Mouse (Mus musculus) erythroblast, embryonic 14.5 days (primary cell): Measurements from ENCODE around the gene Shank1. TPM values are rescaled to one million over a fixed set of nuclear protein-coding genes. Genes with fewer than 3 reads are reported as not detected.
"Not testable (repeated sequence)": the region's sequence is repeated elsewhere in the genome, so short reads cannot be mapped to it uniquely, and the experiment has no call there.

Experiments
- H3K27me3 ChIP-seq: 2 replicates; pipeline ENCODE4 v1.6.1; 2012; ENCODE audit warnings: inconsistent platforms; ENCODE audit not compliant: control insufficient read depth
- H3K36me3 ChIP-seq: 2 replicates; pipeline ENCODE4 v1.6.1; 2012; ENCODE audit warnings: mild to moderate bottlenecking, inconsistent platforms; ENCODE audit not compliant: control insufficient read depth
- H3K4me1 ChIP-seq: 2 replicates; pipeline ENCODE4 v1.6.1; 2012; ENCODE audit warnings: inconsistent platforms; ENCODE audit not compliant: control insufficient read depth
- H3K4me3 ChIP-seq: replicated peaks from 2 replicates; pipeline ENCODE3; 2012; ENCODE audit warnings: moderate library complexity, mild to moderate bottlenecking, inconsistent platforms
- H3K9me3 ChIP-seq: 2 replicates; pipeline ENCODE4 v1.6.1; 2012; ENCODE audit warnings: low read length, inconsistent platforms, mixed read lengths; ENCODE audit not compliant: control insufficient read depth
- GATA1 ChIP-seq: IDR thresholded peaks from 2 replicates; pipeline ENCODE4 v1.6.1; 2012; ENCODE audit warnings: low read length, inconsistent platforms, mixed read lengths
- TAL1 ChIP-seq: IDR thresholded peaks from 3 replicates; pipeline ENCODE4 v1.6.1; 2012; ENCODE audit warnings: low read length, inconsistent platforms, mixed read lengths
- polyA plus RNA-seq: library from polyadenylated mRNA; stranded (reverse); fragments of >175 nt; gene quantifications from 2 replicates; pipeline ENCODE4 v1.2.3, GENCODE M21; 2012

The Shank1 gene
- polyA plus RNA-seq, 1 experiment = 0.01 TPM

- Histone ChIP-seq H3K4me3 (no peak overlapping the region), H3K9me3 (no peaks in the 10 kb centered on the region), H3K4me1 (no peaks in the 10 kb centered on the region), H3K36me3 (no peaks in the 10 kb centered on the region), H3K27me3 (peaks cover 6% of the 10 kb centered on the region)
- no peak for TF ChIP-seq GATA1
- no peak for TF ChIP-seq TAL1
Measured at GRCm38 (mm10) chr7:44274096-44274495, 36.0 kb upstream of the Shank1 start.

- Histone ChIP-seq H3K27me3 (peaks cover 6% of the 10 kb centered on the region), H3K36me3 (no peaks in the 10 kb centered on the region), H3K9me3 (no peaks in the 10 kb centered on the region), H3K4me1 (no peaks in the 10 kb centered on the region), H3K4me3 (no peak overlapping the region)
- no peak for TF ChIP-seq TAL1
- TF ChIP-seq GATA1 = no peak
Measured at GRCm38 (mm10) chr7:44275546-44275945, 34.5 kb upstream of the Shank1 start.

- H3K27me3 ChIP-seq = peaks cover 6% of the 10 kb centered on the region
- H3K9me3 ChIP-seq = no peaks in the 10 kb centered on the region
- no peak for TF ChIP-seq TAL1
- TF ChIP-seq GATA1 = no peak
- no peaks in the 10 kb centered on the region for H3K4me1 ChIP-seq
- no peak overlapping the region for H3K4me3 ChIP-seq
- H3K36me3 ChIP-seq = no peaks in the 10 kb centered on the region
Measured at GRCm38 (mm10) chr7:44276461-44277249, 33.4 kb upstream of the Shank1 start.

- Histone ChIP-seq H3K36me3 (no peaks in the 10 kb centered on the region), H3K27me3 (peaks cover 6% of the 10 kb centered on the region), H3K4me1 (no peaks in the 10 kb centered on the region), H3K4me3 (no peak overlapping the region), H3K9me3 (no peaks in the 10 kb centered on the region)
- no peak for TF ChIP-seq GATA1
- TF ChIP-seq TAL1 = no peak
Measured at GRCm38 (mm10) chr7:44277250-44277622, 32.8 kb upstream of the Shank1 start.

- Histone ChIP-seq H3K9me3 (no peaks in the 10 kb centered on the region), H3K27me3 (no peaks in the 10 kb centered on the region; the same call in 1 of the 2 replicates), H3K4me1 (no peaks in the 10 kb centered on the region), H3K36me3 (no peaks in the 10 kb centered on the region), H3K4me3 (no peak overlapping the region)
- TF ChIP-seq TAL1 = no peak
- TF ChIP-seq GATA1 = no peak
Measured at GRCm38 (mm10) chr7:44280959-44281358, 29.1 kb upstream of the Shank1 start.

GRCm38 (mm10) chr7:44281586-44281985, 28.5 kb upstream of the Shank1 start:
- TF ChIP-seq GATA1 (no peak), TAL1 (no peak)
- Histone ChIP-seq H3K36me3 (no peaks in the 10 kb centered on the region), H3K4me3 (no peak overlapping the region), H3K9me3 (no peaks in the 10 kb centered on the region), H3K4me1 (no peaks in the 10 kb centered on the region), H3K27me3 (no peaks in the 10 kb centered on the region; the same call in 1 of the 2 replicates)

- no peaks in the 10 kb centered on the region for H3K9me3 ChIP-seq
- H3K27me3 ChIP-seq = no peaks in the 10 kb centered on the region
- H3K4me1 ChIP-seq = no peaks in the 10 kb centered on the region
- H3K4me3 ChIP-seq = no peak overlapping the region
- H3K36me3 ChIP-seq = no peaks in the 10 kb centered on the region
- no peak for TF ChIP-seq GATA1
- TF ChIP-seq TAL1 = no peak
Measured at GRCm38 (mm10) chr7:44287760-44288159, 22.3 kb upstream of the Shank1 start.

- no peaks in the 10 kb centered on the region for H3K27me3 ChIP-seq
- no peak overlapping the region for H3K4me3 ChIP-seq
- no peaks in the 10 kb centered on the region for H3K9me3 ChIP-seq
- no peak for TF ChIP-seq GATA1
- TF ChIP-seq TAL1 = no peak
- no peaks in the 10 kb centered on the region for H3K36me3 ChIP-seq
- no peaks in the 10 kb centered on the region for H3K4me1 ChIP-seq
Measured at GRCm38 (mm10) chr7:44290986-44291385, 19.1 kb upstream of the Shank1 start.

- no peak for TF ChIP-seq TAL1
- TF ChIP-seq GATA1 = no peak
- H3K4me3 ChIP-seq = no peak overlapping the region
- no peaks in the 10 kb centered on the region for H3K36me3 ChIP-seq
- H3K4me1 ChIP-seq = no peaks in the 10 kb centered on the region
- H3K9me3 ChIP-seq = no peaks in the 10 kb centered on the region
- H3K27me3 ChIP-seq = no peaks in the 10 kb centered on the region
Measured at GRCm38 (mm10) chr7:44291418-44291817, 18.6 kb upstream of the Shank1 start.

GRCm38 (mm10) chr7:44297501-44297900, 12.6 kb upstream of the Shank1 start:
- H3K27me3 ChIP-seq, H3K4me3 ChIP-seq, H3K9me3 ChIP-seq, H3K36me3 ChIP-seq, H3K4me1 ChIP-seq: not testable (repeated sequence)
